Mouse (Mus musculus): ENCODE data around the gene Stat5b.

DNA sequence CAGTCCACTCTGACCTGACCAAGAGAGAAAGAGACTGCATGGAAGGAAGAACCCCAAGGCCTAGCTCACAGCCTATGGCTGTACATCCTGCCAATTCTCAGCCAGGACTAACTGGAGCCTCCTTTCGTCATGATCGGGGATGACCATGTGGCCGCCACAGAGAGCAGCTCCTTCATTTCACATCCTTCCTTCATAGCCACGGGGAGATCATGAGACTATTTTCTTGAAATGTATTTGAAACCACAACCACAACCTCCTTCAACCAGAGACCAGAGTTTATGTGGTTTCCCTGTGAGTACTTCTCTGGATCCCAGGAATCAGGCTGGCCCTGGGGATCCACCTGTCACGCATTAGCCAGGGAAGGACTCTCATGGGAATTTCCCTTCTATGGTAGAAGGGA lies 2.5 kb upstream of the Stat5b start:
- TF ChIP-seq CTCF (IDR thresholded peaks at IDR 0.05; ENCODE audit: extremely low read depth, insufficient read depth, insufficient read length, insufficient replicate concordance): no peak
- TF ChIP-seq POLR2A (IDR thresholded peaks at IDR 0.05; ENCODE audit: low read depth, low read length): no peak

All from spleen, adult 2 months (tissue).